Mouse (Mus musculus) embryonic facial prominence, embryonic 12.5 days (tissue): ENCODE measurements around the gene Cwc22. TPM values are rescaled to one million over a fixed set of nuclear protein-coding genes. Genes with fewer than 3 reads are reported as not detected.

ENCODE experiments used
- ATAC-seq: fragments of 200-750 bp; cut with Nextera tagmentation; 2 replicates; pipeline ENCODE4 v1.8.0; 2017; ENCODE audit not compliant: insufficient number of reproducible peaks, insufficient read depth, low FRiP score, low TSS enrichment
- H3K27ac ChIP-seq: fragments of 300-500 bp; sonication (generic); 2 replicates; pipeline ENCODE4 v1.5.1; 2016; ENCODE audit warnings: mild to moderate bottlenecking
- H3K27me3 ChIP-seq: fragments of 300-500 bp; sonication (generic); 2 replicates; pipeline ENCODE4 v1.6.1; 2016; ENCODE audit warnings: mild to moderate bottlenecking, moderate library complexity
- H3K36me3 ChIP-seq: fragments of 300-500 bp; sonication (generic); 2 replicates; pipeline ENCODE4 v1.6.1; 2016; ENCODE audit warnings: mild to moderate bottlenecking
- H3K4me1 ChIP-seq: fragments of 300-500 bp; sonication (generic); 2 replicates; pipeline ENCODE4 v1.6.1; 2016
- H3K4me2 ChIP-seq: fragments of 300-500 bp; sonication (generic); replicated peaks from 2 replicates; pipeline ENCODE4 v1.6.1; 2016; ENCODE audit warnings: mild to moderate bottlenecking, moderate library complexity
- H3K4me3 ChIP-seq: fragments of 300-500 bp; sonication (generic); 2 replicates; pipeline ENCODE4 v1.5.1; 2016; ENCODE audit warnings: mild to moderate bottlenecking
- H3K9ac ChIP-seq: fragments of 300-500 bp; sonication (generic); 2 replicates; pipeline ENCODE4 v1.6.1; 2016; ENCODE audit warnings: mild to moderate bottlenecking, moderate library complexity
- H3K9me3 ChIP-seq: fragments of 300-500 bp; sonication (generic); 2 replicates; pipeline ENCODE4 v1.6.1; 2016; ENCODE audit warnings: mild to moderate bottlenecking, moderate library complexity
- WGBS: fragments of 180-500 bp; shearing (Covaris S2); methylation state at CpG from one replicate; pipeline ENCODE4 v1.1.7; 2016; 5-methylcytosine and 5-hydroxymethylcytosine counted together
- polyA plus RNA-seq: library from polyadenylated mRNA; unstranded; fragments of >200 nt; fragmentation: Nextera tagmentation; extraction: Ambion mirVana; gene quantifications from 2 replicates; pipeline ENCODE4 v1.2.1, GENCODE M21; 2016

The Cwc22 gene
- polyA plus RNA-seq, 1 experiment from 2014 or later = 38.3 TPM

- WGBS = 96% methylated on average over 3 of the region's 3 CpGs
- H3K9ac ChIP-seq = no peak overlapping the region
- ATAC-seq = no peak
Observed at GRCm38 (mm10) chr2:77884491-77884890, 61.7 kb downstream of the Cwc22 start.

GRCm38 (mm10) chr2:77882961-77883360 is 63.2 kb downstream of the Cwc22 start:
- ATAC-seq = no peak
- Histone ChIP-seq H3K27me3 (no peaks in the 10 kb centered on the region), H3K4me2 (no peak overlapping the region), H3K9me3 (no peaks in the 10 kb centered on the region), H3K36me3 (no peaks in the 10 kb centered on the region), H3K27ac (no peak overlapping the region), H3K4me3 (no peak overlapping the region), H3K9ac (no peak overlapping the region), H3K4me1 (no peaks in the 10 kb centered on the region)
- WGBS = 67% methylated on average over 4 of the region's 4 CpGs

More at GRCm38 (mm10) chr2:77884491-77884890, 61.7 kb downstream of the Cwc22 start:
- Histone ChIP-seq H3K4me3 (no peak overlapping the region), H3K27me3 (no peaks in the 10 kb centered on the region), H3K36me3 (no peaks in the 10 kb centered on the region), H3K4me2 (no peak overlapping the region), H3K9me3 (no peaks in the 10 kb centered on the region), H3K27ac (no peak overlapping the region), H3K4me1 (no peaks in the 10 kb centered on the region)

- Histone ChIP-seq H3K27me3 (no peaks in the 10 kb centered on the region), H3K9ac (no peak overlapping the region), H3K36me3 (no peaks in the 10 kb centered on the region), H3K27ac (no peak overlapping the region), H3K4me3 (no peak overlapping the region), H3K9me3 (no peaks in the 10 kb centered on the region), H3K4me1 (no peaks in the 10 kb centered on the region), H3K4me2 (no peak overlapping the region)
- no peak for ATAC-seq
- WGBS = 84% methylated on average over 5 of the region's 5 CpGs
Observed at GRCm38 (mm10) chr2:77881301-77882199, 64.6 kb downstream of the Cwc22 start.

GRCm38 (mm10) chr2:77880351-77880750 is 65.8 kb downstream of the Cwc22 start:
- Histone ChIP-seq H3K4me2 (no peak overlapping the region), H3K9me3 (no peaks in the 10 kb centered on the region), H3K4me3 (no peak overlapping the region), H3K27ac (no peak overlapping the region), H3K4me1 (no peaks in the 10 kb centered on the region), H3K36me3 (no peaks in the 10 kb centered on the region), H3K27me3 (no peaks in the 10 kb centered on the region), H3K9ac (no peak overlapping the region)
- 85% methylated on average over 1 of the region's 1 CpGs for WGBS
- ATAC-seq = no peak

- Histone ChIP-seq H3K36me3 (no peaks in the 10 kb centered on the region), H3K27ac (no peak overlapping the region), H3K4me3 (no peak overlapping the region), H3K27me3 (no peaks in the 10 kb centered on the region), H3K4me2 (no peak overlapping the region), H3K4me1 (no peaks in the 10 kb centered on the region), H3K9me3 (no peaks in the 10 kb centered on the region), H3K9ac (no peak overlapping the region)
- no peak for ATAC-seq
- WGBS = 73% methylated on average over 5 of the region's 5 CpGs
Observed at GRCm38 (mm10) chr2:77879736-77880135, 66.4 kb downstream of the Cwc22 start.

GRCm38 (mm10) chr2:77877156-77877855 is 68.9 kb downstream of the Cwc22 start:
- no peak for ATAC-seq
- WGBS = 88% methylated on average over 10 of the region's 10 CpGs
- H3K27me3 ChIP-seq = no peaks in the 10 kb centered on the region
- no peaks in the 10 kb centered on the region for H3K9me3 ChIP-seq
- H3K9ac ChIP-seq = no peak overlapping the region
- H3K27ac ChIP-seq = no peak overlapping the region
- H3K4me1 ChIP-seq = no peaks in the 10 kb centered on the region
- H3K4me3 ChIP-seq = no peak overlapping the region
- no peak overlapping the region for H3K4me2 ChIP-seq
- no peaks in the 10 kb centered on the region for H3K36me3 ChIP-seq

GRCm38 (mm10) chr2:77876331-77876730 is 69.8 kb downstream of the Cwc22 start:
- Histone ChIP-seq H3K9ac (no peak overlapping the region), H3K4me2 (no peak overlapping the region), H3K27me3 (no peaks in the 10 kb centered on the region), H3K9me3 (no peaks in the 10 kb centered on the region), H3K27ac (no peak overlapping the region), H3K4me3 (no peak overlapping the region), H3K36me3 (no peaks in the 10 kb centered on the region), H3K4me1 (no peaks in the 10 kb centered on the region)
- ATAC-seq = no peak
- WGBS = 90% methylated on average over 6 of the region's 6 CpGs

GRCm38 (mm10) chr2:77875516-77875915 is 70.7 kb downstream of the Cwc22 start:
- no peaks in the 10 kb centered on the region for H3K9me3 ChIP-seq
- H3K4me3 ChIP-seq = no peak overlapping the region
- no peak overlapping the region for H3K27ac ChIP-seq
- H3K9ac ChIP-seq = no peak overlapping the region
- 88% methylated on average over 4 of the region's 4 CpGs for WGBS
- no peaks in the 10 kb centered on the region for H3K4me1 ChIP-seq
- no peak for ATAC-seq
- no peak overlapping the region for H3K4me2 ChIP-seq
- H3K27me3 ChIP-seq = no peaks in the 10 kb centered on the region
- no peaks in the 10 kb centered on the region for H3K36me3 ChIP-seq

- Histone ChIP-seq H3K27me3 (no peaks in the 10 kb centered on the region), H3K27ac (no peak overlapping the region), H3K4me1 (no peaks in the 10 kb centered on the region), H3K9me3 (no peaks in the 10 kb centered on the region), H3K9ac (no peak overlapping the region), H3K36me3 (no peaks in the 10 kb centered on the region), H3K4me2 (no peak overlapping the region), H3K4me3 (no peak overlapping the region)
- whole genome bisulfite sequencing = 85% methylated on average over 3 of the region's 3 CpGs
- ATAC-seq = no peak
Observed at GRCm38 (mm10) chr2:77874678-77875077, 71.5 kb downstream of the Cwc22 start.

- Histone ChIP-seq H3K9me3 (no peaks in the 10 kb centered on the region), H3K4me3 (no peak overlapping the region), H3K36me3 (no peaks in the 10 kb centered on the region), H3K4me2 (no peak overlapping the region), H3K9ac (no peak overlapping the region), H3K27me3 (no peaks in the 10 kb centered on the region), H3K4me1 (no peaks in the 10 kb centered on the region), H3K27ac (no peak overlapping the region)
- ATAC-seq = no peak
Observed at GRCm38 (mm10) chr2:77873806-77874205, 72.4 kb downstream of the Cwc22 start.

GRCm38 (mm10) chr2:77872676-77873075 is 73.5 kb downstream of the Cwc22 start:
- ATAC-seq = no peak
- Histone ChIP-seq H3K9me3 (no peaks in the 10 kb centered on the region), H3K4me3 (no peak overlapping the region), H3K27me3 (no peaks in the 10 kb centered on the region), H3K27ac (no peak overlapping the region), H3K4me2 (no peak overlapping the region), H3K4me1 (no peaks in the 10 kb centered on the region), H3K36me3 (no peaks in the 10 kb centered on the region), H3K9ac (no peak overlapping the region)
- 78% methylated on average over 2 of the region's 2 CpGs for WGBS

GRCm38 (mm10) chr2:77871146-77871545 is 75.0 kb downstream of the Cwc22 start:
- Histone ChIP-seq H3K4me3 (no peak overlapping the region), H3K27me3 (no peaks in the 10 kb centered on the region), H3K9ac (no peak overlapping the region), H3K9me3 (no peaks in the 10 kb centered on the region), H3K36me3 (no peaks in the 10 kb centered on the region), H3K27ac (no peak overlapping the region), H3K4me1 (no peaks in the 10 kb centered on the region), H3K4me2 (no peak overlapping the region)
- no peak for ATAC-seq
